Mouse (Mus musculus): ENCODE data around the gene Ptpn3. TPM values are rescaled to one million over a fixed set of nuclear protein-coding genes. Genes with fewer than 3 reads are reported as not detected.

Ptpn3 gene
- polyA plus RNA-seq, 1 experiment: 1.1 TPM

GRCm38 (mm10) chr4:57175329-57175728, 126.3 kb downstream of the Ptpn3 start:
- Histone ChIP-seq H3K4me1 (ENCODE audit: control insufficient read depth, insufficient read depth, insufficient read length) (no peaks in the 10 kb centered on the region), H3K4me3 (ENCODE audit: extremely low read depth, insufficient read depth, insufficient read length) (no peak overlapping the region), H3K27me3 (ENCODE audit: control insufficient read depth, insufficient read depth, low read length) (no peaks in the 10 kb centered on the region), H3K27ac (ENCODE audit: insufficient read depth, low read length) (no peak overlapping the region), H3K36me3 (ENCODE audit: control insufficient read depth, insufficient read depth, low read length) (no peaks in the 10 kb centered on the region)
- WGBS: 83% methylated on average over 10 of the region's 10 CpGs
- TF ChIP-seq POLR2A (IDR thresholded peaks at IDR 0.05; ENCODE audit: low read depth, low read length) (no peak), CTCF (IDR thresholded peaks at IDR 0.05; ENCODE audit: extremely low read depth, insufficient read depth, insufficient read length, insufficient replicate concordance) (no peak)
- DNase-seq (ENCODE audit: low read depth in 1 of 2, low spot score in 2 of 2): no peak

GRCm38 (mm10) chr4:57172861-57173260, 128.8 kb downstream of the Ptpn3 start:
- H3K27me3 ChIP-seq (ENCODE audit: control insufficient read depth, insufficient read depth, low read length): no peaks in the 10 kb centered on the region
- no peaks in the 10 kb centered on the region for H3K4me1 ChIP-seq (ENCODE audit: control insufficient read depth, insufficient read depth, insufficient read length)
- DNase-seq (ENCODE audit: low read depth in 1 of 2, low spot score in 2 of 2): no peak
- WGBS: 54% methylated on average over 8 of the region's 8 CpGs
- H3K4me3 ChIP-seq (ENCODE audit: extremely low read depth, insufficient read depth, insufficient read length): no peak overlapping the region
- H3K36me3 ChIP-seq (ENCODE audit: control insufficient read depth, insufficient read depth, low read length): no peaks in the 10 kb centered on the region
- no peak overlapping the region for H3K27ac ChIP-seq (ENCODE audit: insufficient read depth, low read length)
- TF ChIP-seq POLR2A (IDR thresholded peaks at IDR 0.05; ENCODE audit: low read depth, low read length) (no peak), CTCF (IDR thresholded peaks at IDR 0.05; ENCODE audit: extremely low read depth, insufficient read depth, insufficient read length, insufficient replicate concordance) (no peak)

GRCm38 (mm10) chr4:57171817-57172216, 129.8 kb downstream of the Ptpn3 start:
- DNase-seq (ENCODE audit: low read depth in 1 of 2, low spot score in 2 of 2): no peak
- H3K36me3 ChIP-seq (ENCODE audit: control insufficient read depth, insufficient read depth, low read length): no peaks in the 10 kb centered on the region
- 83% methylated on average over 5 of the region's 5 CpGs for WGBS
- H3K27me3 ChIP-seq (ENCODE audit: control insufficient read depth, insufficient read depth, low read length): no peaks in the 10 kb centered on the region
- no peaks in the 10 kb centered on the region for H3K4me1 ChIP-seq (ENCODE audit: control insufficient read depth, insufficient read depth, insufficient read length)
- H3K27ac ChIP-seq (ENCODE audit: insufficient read depth, low read length): no peak overlapping the region
- TF ChIP-seq POLR2A (IDR thresholded peaks at IDR 0.05; ENCODE audit: low read depth, low read length) (no peak), CTCF (IDR thresholded peaks at IDR 0.05; ENCODE audit: extremely low read depth, insufficient read depth, insufficient read length, insufficient replicate concordance) (no peak)
- no peak overlapping the region for H3K4me3 ChIP-seq (ENCODE audit: extremely low read depth, insufficient read depth, insufficient read length)

GRCm38 (mm10) chr4:57168680-57169079, 133.0 kb downstream of the Ptpn3 start:
- TF ChIP-seq CTCF (IDR thresholded peaks at IDR 0.05; ENCODE audit: extremely low read depth, insufficient read depth, insufficient read length, insufficient replicate concordance): no peak
- no peaks in the 10 kb centered on the region for H3K36me3 ChIP-seq (ENCODE audit: control insufficient read depth, insufficient read depth, low read length)
- no peak overlapping the region for H3K27ac ChIP-seq (ENCODE audit: insufficient read depth, low read length)
- no peak for DNase-seq (ENCODE audit: low read depth in 1 of 2, low spot score in 2 of 2)
- 84% methylated on average over 3 of the region's 3 CpGs for WGBS
- H3K4me3 ChIP-seq (ENCODE audit: extremely low read depth, insufficient read depth, insufficient read length): no peak overlapping the region
- H3K27me3 ChIP-seq (ENCODE audit: control insufficient read depth, insufficient read depth, low read length): no peaks in the 10 kb centered on the region
- no peaks in the 10 kb centered on the region for H3K4me1 ChIP-seq (ENCODE audit: control insufficient read depth, insufficient read depth, insufficient read length)

GRCm38 (mm10) chr4:57168277-57168676, 133.4 kb downstream of the Ptpn3 start:
- no peak for DNase-seq (ENCODE audit: low read depth in 1 of 2, low spot score in 2 of 2)
- no peaks in the 10 kb centered on the region for H3K27me3 ChIP-seq (ENCODE audit: control insufficient read depth, insufficient read depth, low read length)
- WGBS: 91% methylated on average over 1 of the region's 1 CpGs
- H3K4me1 ChIP-seq (ENCODE audit: control insufficient read depth, insufficient read depth, insufficient read length): no peaks in the 10 kb centered on the region
- TF ChIP-seq POLR2A (IDR thresholded peaks at IDR 0.05; ENCODE audit: low read depth, low read length) (no peak), CTCF (IDR thresholded peaks at IDR 0.05; ENCODE audit: extremely low read depth, insufficient read depth, insufficient read length, insufficient replicate concordance) (no peak)
- H3K27ac ChIP-seq (ENCODE audit: insufficient read depth, low read length): no peak overlapping the region
- no peak overlapping the region for H3K4me3 ChIP-seq (ENCODE audit: extremely low read depth, insufficient read depth, insufficient read length)
- no peaks in the 10 kb centered on the region for H3K36me3 ChIP-seq (ENCODE audit: control insufficient read depth, insufficient read depth, low read length)

GRCm38 (mm10) chr4:57166922-57167870, 134.4 kb downstream of the Ptpn3 start:
- Histone ChIP-seq H3K4me1 (ENCODE audit: control insufficient read depth, insufficient read depth, insufficient read length) (no peaks in the 10 kb centered on the region), H3K27ac (ENCODE audit: insufficient read depth, low read length) (no peak overlapping the region), H3K27me3 (ENCODE audit: control insufficient read depth, insufficient read depth, low read length) (no peaks in the 10 kb centered on the region), H3K4me3 (ENCODE audit: extremely low read depth, insufficient read depth, insufficient read length) (no peak overlapping the region), H3K36me3 (ENCODE audit: control insufficient read depth, insufficient read depth, low read length) (no peaks in the 10 kb centered on the region)
- TF ChIP-seq CTCF (IDR thresholded peaks at IDR 0.05; ENCODE audit: extremely low read depth, insufficient read depth, insufficient read length, insufficient replicate concordance) (no peak), POLR2A (IDR thresholded peaks at IDR 0.05; ENCODE audit: low read depth, low read length) (no peak)
- 61% methylated on average over 12 of the region's 12 CpGs for WGBS
- DNase-seq (ENCODE audit: low read depth in 1 of 2, low spot score in 2 of 2): no peak

- TF ChIP-seq CTCF (IDR thresholded peaks at IDR 0.05; ENCODE audit: extremely low read depth, insufficient read depth, insufficient read length, insufficient replicate concordance) (no peak), POLR2A (IDR thresholded peaks at IDR 0.05; ENCODE audit: low read depth, low read length) (no peak)
- WGBS: 65% methylated on average over 3 of the region's 3 CpGs
- no peak for DNase-seq (ENCODE audit: low read depth in 1 of 2, low spot score in 2 of 2)
- Histone ChIP-seq H3K4me3 (ENCODE audit: extremely low read depth, insufficient read depth, insufficient read length) (no peak overlapping the region), H3K27ac (ENCODE audit: insufficient read depth, low read length) (no peak overlapping the region), H3K27me3 (ENCODE audit: control insufficient read depth, insufficient read depth, low read length) (no peaks in the 10 kb centered on the region), H3K4me1 (ENCODE audit: control insufficient read depth, insufficient read depth, insufficient read length) (no peaks in the 10 kb centered on the region), H3K36me3 (ENCODE audit: control insufficient read depth, insufficient read depth, low read length) (no peaks in the 10 kb centered on the region)
These were observed 136.0 kb downstream of the Ptpn3 start for GRCm38 (mm10) chr4:57165654-57166053.

All from spleen, adult 2 months (tissue).